Mouse (Mus musculus): Measurements from ENCODE around the gene Gm17545.

DNA sequence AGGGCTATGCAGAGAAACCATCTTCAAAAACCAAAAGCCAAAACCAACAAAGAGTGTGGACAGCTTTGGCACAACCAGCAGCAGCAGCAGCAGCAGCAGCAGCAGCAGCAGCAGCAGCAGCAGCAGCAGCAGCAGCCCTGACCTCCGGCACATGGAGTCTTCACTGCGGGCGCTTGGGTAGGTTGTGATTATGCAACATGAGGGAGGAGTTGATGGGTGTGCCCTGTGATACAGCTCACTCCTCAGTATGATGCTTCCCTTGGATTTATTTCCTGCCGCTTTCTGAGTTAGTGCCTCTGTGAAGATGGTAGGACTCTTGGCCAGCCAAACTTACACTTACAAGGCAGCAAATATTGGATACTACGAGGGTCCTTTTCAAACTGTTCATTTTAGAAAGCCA is 6.9 kb upstream of the Gm17545 start:
- TF ChIP-seq POLR2AphosphoS2 (IDR thresholded peaks at IDR 0.05; ENCODE audit: insufficient read length, low read depth) (no peak), MAX (IDR thresholded peaks at IDR 0.05; ENCODE audit: low read depth) (no peak), POLR2A (IDR thresholded peaks at IDR 0.05; ENCODE audit: insufficient read length, low read depth) (no peak), E2F4 (IDR thresholded peaks at IDR 0.05; ENCODE audit: insufficient read depth) (no peak), TCF3 (IDR thresholded peaks at IDR 0.05; ENCODE audit: insufficient read length, low read depth) (no peak), MYOD1 (IDR thresholded peaks at IDR 0.05; ENCODE audit: control insufficient read depth in 1 of 3, insufficient read length in 2 of 3, low read depth in 2 of 3) (no peak), TCF12 (IDR thresholded peaks at IDR 0.05; ENCODE audit: insufficient read depth, poor library complexity, severe bottlenecking) (no peak), USF1 (IDR thresholded peaks at IDR 0.05; ENCODE audit: low read depth) (no peak), SRF (IDR thresholded peaks at IDR 0.05; ENCODE audit: control insufficient read depth, insufficient read length, low read depth) (no peak), CEBPB (IDR thresholded peaks at IDR 0.05; ENCODE audit: insufficient read depth, poor library complexity, severe bottlenecking) (no peak), MYOG (IDR thresholded peaks at IDR 0.05; ENCODE audit: control insufficient read depth in 1 of 3, insufficient read depth in 1 of 3, insufficient read length in 2 of 3, low read depth in 2 of 3) (no peak)

Data from myocyte (in vitro differentiated cells).